In the genomic region with DNA sequence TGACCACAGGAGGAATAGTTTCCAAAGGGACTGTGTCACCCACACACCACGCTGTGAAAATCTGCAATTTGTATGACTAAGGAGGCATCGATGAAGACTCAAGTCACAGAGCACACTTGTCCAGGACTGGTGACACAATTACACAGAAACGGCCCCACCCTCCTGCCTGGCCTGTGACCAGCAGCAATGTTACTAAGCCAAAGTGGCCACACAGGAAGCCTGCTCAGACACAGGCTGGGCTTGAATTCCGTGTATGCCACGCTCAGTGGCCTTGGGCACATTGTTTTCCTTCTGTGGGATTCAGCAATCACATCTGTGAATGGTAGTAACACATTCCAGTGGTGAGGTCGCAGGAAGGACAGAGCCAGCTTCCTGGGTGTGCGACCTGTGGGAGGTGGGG, we compare ENCODE assay signal across 11 mouse cellular contexts.
DNase-seq lines count a peak whose midpoint lies in the region; TF ChIP-seq lines count a peak whose summit lies in the region.
"Had no signal": no experiment of that assay in that cellular context is flagged by ENCODE, and none has a peak within 500 bp of the region (broad histone marks: within the 10 kb centered on the region; RNA-seq: fewer than 3 reads in every experiment).

No protein-coding gene starts in this region.

- no peak overlapping the region for H3K4me3 ChIP-seq in liver, adult 2 months (ENCODE audit: insufficient read depth, low read depth, low read length)
- H3K4me3 ChIP-seq: hindbrain, embryonic 15.5 days; midbrain, embryonic 10.5 days had no signal

- no peaks in the 10 kb centered on the region for H3K27me3 ChIP-seq in liver, adult 2 months (ENCODE audit: control insufficient read depth, insufficient read depth, low read length)
- H3K27me3 ChIP-seq: hindbrain, embryonic 15.5 days had no signal

- WGBS in liver, adult 2 months, result 28% methylated on average over 7 of the region's 7 CpGs

- peaks cover 11% of the 10 kb centered on the region for H3K4me1 ChIP-seq in liver, adult 2 months (ENCODE audit: control insufficient read depth, insufficient read depth, low read length)

- no peaks in the 10 kb centered on the region for H3K36me3 ChIP-seq in liver, adult 2 months (ENCODE audit: control insufficient read depth, insufficient read depth, low read length)
- H3K36me3 ChIP-seq: hindbrain, embryonic 15.5 days; midbrain, embryonic 10.5 days had no signal

- H3K9ac ChIP-seq in liver, adult 2 months (ENCODE audit: low read depth, low read length), result no peak overlapping the region
- H3K9ac ChIP-seq: hindbrain, embryonic 15.5 days had no signal

- DNase-seq in adrenal gland, adult 2 months, result peak; percentile 75
- DNase-seq in adrenal gland, adult 8-10 months, result no peak
- peak; percentile 29 for DNase-seq in liver, adult 2 months (ENCODE audit: extremely low read depth, low read depth, low spot score)
- DNase-seq in liver, result no peak
- DNase-seq in kidney, postnatal 10 days, result peak; percentile 42
- peak; percentile 49 for DNase-seq in ovary, postnatal 36 days (ENCODE audit: low spot score)
- no peak for DNase-seq in frontal cortex, postnatal 14 days (ENCODE audit: low spot score in 2 of 2)
- no peak for DNase-seq in right cerebral cortex, postnatal 4 days
- DNase-seq: thymus, adult 2 months had no signal

- no peaks in the 10 kb centered on the region for H3K79me2 ChIP-seq in liver, adult 2 months (ENCODE audit: control insufficient read depth, insufficient read depth, low read length)

- no peak overlapping the region for H3K27ac ChIP-seq in liver, adult 2 months (replicated peaks; ENCODE audit: insufficient read depth, low read depth, low read length)
- H3K27ac ChIP-seq: hindbrain, embryonic 15.5 days; midbrain, embryonic 10.5 days had no signal

- TF ChIP-seq CTCF in liver, adult 2 months (IDR thresholded peaks at IDR 0.05; ENCODE audit: low read depth, low read length), result no peak

- TF ChIP-seq POLR2A in liver, adult 2 months (IDR thresholded peaks at IDR 0.05; ENCODE audit: extremely low read depth, insufficient read depth, low read length), result no peak

Comparison
In these comparisons a context has a peak if more than half of its experiments do, and no peak if none do; other contexts are left out.
1. DNase-seq: peak in adrenal gland, adult 2 months (single experiment), liver, adult 2 months (single experiment), kidney, postnatal 10 days (single experiment) and ovary, postnatal 36 days (single experiment); none in adrenal gland, adult 8-10 months (single experiment), liver (single experiment), frontal cortex, postnatal 14 days (0 of 2) and right cerebral cortex, postnatal 4 days (single experiment).